Mouse (Mus musculus): ENCODE measurements at regions not wholly inside any gene's neighbourhood (a gene's known extent, or its start where the extent isn't known, plus 50 kb on each side); places are given as distances from the start of the nearest gene placed in this dataset.

GRCm38 (mm10) chr7:34587239-34587638 lies 69.3 kb downstream of the Kctd15 start:
- DNase-seq, result no peak

GRCm38 (mm10) chr7:34585312-34585865 lies 71.1 kb downstream of the Kctd15 start:
- no peak for DNase-seq

- DNase-seq, result no peak
Observed at GRCm38 (mm10) chr7:34584870-34585269, 71.7 kb downstream of the Kctd15 start.

GRCm38 (mm10) chr7:34580866-34581265 lies 75.7 kb downstream of the Kctd15 start:
- DNase-seq, result no peak

- DNase-seq, result peak; percentile 20 to 41
Observed at GRCm38 (mm10) chr7:34571295-34571694, 85.2 kb downstream of the Kctd15 start.

- DNase-seq, result peak; percentile 73 to 86
Observed at GRCm38 (mm10) chr7:34570114-34571065, 86.1 kb downstream of the Kctd15 start.

- no peak for DNase-seq
Observed at GRCm38 (mm10) chr7:34569747-34570113, 86.8 kb downstream of the Kctd15 start.

- no peak for DNase-seq
Observed at GRCm38 (mm10) chr7:34567575-34567974, 89.0 kb downstream of the Kctd15 start.

- no peak for DNase-seq
Observed at GRCm38 (mm10) chr7:34562160-34562559, 94.4 kb downstream of the Kctd15 start.

GRCm38 (mm10) chr7:34558615-34559343 lies 97.8 kb downstream of the Kctd15 start:
- no peak for DNase-seq

- DNase-seq, result no peak
Observed at GRCm38 (mm10) chr7:34555196-34555595, 101.3 kb downstream of the Kctd15 start.

GRCm38 (mm10) chr7:34546609-34547316 lies 109.8 kb downstream of the Kctd15 start:
- DNase-seq, result no peak

GRCm38 (mm10) chr7:34545906-34546305 lies 110.6 kb downstream of the Kctd15 start:
- no peak for DNase-seq

- DNase-seq, result no peak
Observed at GRCm38 (mm10) chr7:34541906-34542305, 114.6 kb downstream of the Kctd15 start.

GRCm38 (mm10) chr7:34541000-34541399 lies 115.5 kb downstream of the Kctd15 start:
- DNase-seq, result no peak

- no peak for DNase-seq
Observed at GRCm38 (mm10) chr7:34539856-34540255, 116.7 kb downstream of the Kctd15 start.

- DNase-seq, result no peak
Observed at GRCm38 (mm10) chr7:34538310-34539055, 118.0 kb downstream of the Kctd15 start.

- DNase-seq, result no peak
Observed at GRCm38 (mm10) chr7:34537122-34537521, 119.4 kb downstream of the Kctd15 start.

- DNase-seq, result no peak
Observed at GRCm38 (mm10) chr7:34534241-34534640, 122.3 kb downstream of the Kctd15 start.

GRCm38 (mm10) chr7:34531639-34532038 lies 124.9 kb downstream of the Kctd15 start:
- DNase-seq, result no peak

GRCm38 (mm10) chr7:34507858-34508257 lies 114.7 kb upstream of the Lsm14a start:
- peak in 1 of 2 experiments; percentile 10 for DNase-seq

GRCm38 (mm10) chr7:34506816-34507215 lies 113.7 kb upstream of the Lsm14a start:
- peak in 1 of 2 experiments; percentile 3 for DNase-seq
